Mouse (Mus musculus): ENCODE results near the gene Gls. TPM values are rescaled to one million over a fixed set of nuclear protein-coding genes. Genes with fewer than 3 reads are reported as not detected.

The Gls gene
- total RNA-seq (2012; rRNA removed), result 76.8 and 91.2 TPM in 2 replicates

GRCm38 (mm10) chr1:52233143-52233713 is at the start of gene Gls:
TSS of gene Gls (minus strand) at chr1:52233232.
- Histone ChIP-seq H3K4me1 (ENCODE audit: control insufficient read depth in 2 of 2, insufficient read depth in 2 of 2, low read length in 2 of 2, poor library complexity in 1 of 2) (peaks cover 0 to 7% of the 10 kb centered on the region in 2 experiments; a peak in 2 of 4 replicates), H3K9ac (ENCODE audit: insufficient read depth, low read depth, low read length, poor library complexity, severe bottlenecking) (peak within 1 kb of the TSS; percentile 90), H3K4me3 (ENCODE audit: insufficient read depth in 1 of 2, low read depth in 1 of 2, low read length in 2 of 2, poor library complexity in 1 of 2, severe bottlenecking in 1 of 2) (peak within 1 kb of the TSS; percentile 86 to 96), H3K27ac (ENCODE audit: insufficient read depth, low read depth, low read length, poor library complexity, severe bottlenecking) (peak within 1 kb of the TSS; percentile 66), H3K36me3 (ENCODE audit: control insufficient read depth, insufficient read depth, low read length, poor library complexity, severe bottlenecking) (no peaks in the 10 kb centered on the region), H3K9me3 (ENCODE audit: control insufficient read depth, insufficient read depth, low read depth, low read length) (no peaks in the 10 kb centered on the region)
- TF ChIP-seq ZC3H11A (IDR thresholded peaks at IDR 0.05; ENCODE audit: borderline replicate concordance, low read depth, low read length) (no peak), CHD2 (IDR thresholded peaks at IDR 0.05; ENCODE audit: low read depth, low read length) (peak; percentile 63; the same call in 1 of the 2 replicates), HCFC1 (IDR thresholded peaks at IDR 0.05; ENCODE audit: borderline replicate concordance, insufficient read depth, low read length) (0 out of 2 replicates have a peak, but pooled peaks have one; percentile 15)
- in situ Hi-C loops (cut with MboI; ENCODE audit: low sequenced_read_pairs in 2 of 2, unreplicated experiment in 2 of 2), result no loop called here
- DNase-seq (ENCODE audit: low read depth, low spot score), result peak; percentile 94

- TF ChIP-seq MAFK (IDR thresholded peaks at IDR 0.05; ENCODE audit: insufficient read depth, low read depth, low read length) (no peak), ZNF384 (IDR thresholded peaks at IDR 0.05; ENCODE audit: low read depth, low read length) (no peak)
- H3K4me3 ChIP-seq (ENCODE audit: insufficient read depth in 1 of 2, low read depth in 1 of 2, low read length in 2 of 2, poor library complexity in 1 of 2, severe bottlenecking in 1 of 2), result no peak overlapping the region
Observed at GRCm38 (mm10) chr1:52279831-52280595, 47.0 kb upstream of the Gls start.

GRCm38 (mm10) chr1:52279331-52279730 is 46.3 kb upstream of the Gls start:
- DNase-seq (ENCODE audit: low read depth, low spot score), result no peak
- in situ Hi-C loops (cut with MboI; ENCODE audit: low sequenced_read_pairs in 2 of 2, unreplicated experiment in 2 of 2), result no loop called here
- Histone ChIP-seq H3K4me1 (ENCODE audit: control insufficient read depth in 2 of 2, insufficient read depth in 2 of 2, low read length in 2 of 2, poor library complexity in 1 of 2) (no peaks in the 10 kb centered on the region), H3K27ac (ENCODE audit: insufficient read depth, low read depth, low read length, poor library complexity, severe bottlenecking) (no peak overlapping the region), H3K4me3 (ENCODE audit: insufficient read depth in 1 of 2, low read depth in 1 of 2, low read length in 2 of 2, poor library complexity in 1 of 2, severe bottlenecking in 1 of 2) (no peak overlapping the region), H3K9ac (ENCODE audit: insufficient read depth, low read depth, low read length, poor library complexity, severe bottlenecking) (no peak overlapping the region), H3K36me3 (ENCODE audit: control insufficient read depth, insufficient read depth, low read length, poor library complexity, severe bottlenecking) (no peaks in the 10 kb centered on the region), H3K9me3 (ENCODE audit: control insufficient read depth, insufficient read depth, low read depth, low read length) (no peaks in the 10 kb centered on the region)
- no peak for TF ChIP-seq CHD2 (IDR thresholded peaks at IDR 0.05; ENCODE audit: low read depth, low read length)
- no peak for TF ChIP-seq HCFC1 (IDR thresholded peaks at IDR 0.05; ENCODE audit: borderline replicate concordance, insufficient read depth, low read length)
- no peak for TF ChIP-seq MAFK (IDR thresholded peaks at IDR 0.05; ENCODE audit: insufficient read depth, low read depth, low read length)
- TF ChIP-seq ZNF384 (IDR thresholded peaks at IDR 0.05; ENCODE audit: low read depth, low read length), result no peak
- TF ChIP-seq ZC3H11A (IDR thresholded peaks at IDR 0.05; ENCODE audit: borderline replicate concordance, low read depth, low read length), result no peak

More at GRCm38 (mm10) chr1:52279831-52280595, 47.0 kb upstream of the Gls start:
- H3K27ac ChIP-seq (ENCODE audit: insufficient read depth, low read depth, low read length, poor library complexity, severe bottlenecking), result no peak overlapping the region
- no peaks in the 10 kb centered on the region for H3K9me3 ChIP-seq (ENCODE audit: control insufficient read depth, insufficient read depth, low read depth, low read length)
- in situ Hi-C loops (cut with MboI; ENCODE audit: low sequenced_read_pairs in 2 of 2, unreplicated experiment in 2 of 2), result no loop called here
- no peaks in the 10 kb centered on the region for H3K4me1 ChIP-seq (ENCODE audit: control insufficient read depth in 2 of 2, insufficient read depth in 2 of 2, low read length in 2 of 2, poor library complexity in 1 of 2)
- H3K9ac ChIP-seq (ENCODE audit: insufficient read depth, low read depth, low read length, poor library complexity, severe bottlenecking), result no peak overlapping the region
- no peak for DNase-seq (ENCODE audit: low read depth, low spot score)
- H3K36me3 ChIP-seq (ENCODE audit: control insufficient read depth, insufficient read depth, low read length, poor library complexity, severe bottlenecking), result no peaks in the 10 kb centered on the region

GRCm38 (mm10) chr1:52278073-52278472 is 45.0 kb upstream of the Gls start:
- no peaks in the 10 kb centered on the region for H3K36me3 ChIP-seq (ENCODE audit: control insufficient read depth, insufficient read depth, low read length, poor library complexity, severe bottlenecking)
- DNase-seq (ENCODE audit: low read depth, low spot score), result no peak
- TF ChIP-seq HCFC1 (IDR thresholded peaks at IDR 0.05; ENCODE audit: borderline replicate concordance, insufficient read depth, low read length) (no peak), ZNF384 (IDR thresholded peaks at IDR 0.05; ENCODE audit: low read depth, low read length) (no peak), CHD2 (IDR thresholded peaks at IDR 0.05; ENCODE audit: low read depth, low read length) (no peak), ZC3H11A (IDR thresholded peaks at IDR 0.05; ENCODE audit: borderline replicate concordance, low read depth, low read length) (no peak), MAFK (IDR thresholded peaks at IDR 0.05; ENCODE audit: insufficient read depth, low read depth, low read length) (no peak)
- H3K9ac ChIP-seq (ENCODE audit: insufficient read depth, low read depth, low read length, poor library complexity, severe bottlenecking), result no peak overlapping the region
- in situ Hi-C loops (cut with MboI; ENCODE audit: low sequenced_read_pairs in 2 of 2, unreplicated experiment in 2 of 2), result no loop called here
- H3K4me3 ChIP-seq (ENCODE audit: insufficient read depth in 1 of 2, low read depth in 1 of 2, low read length in 2 of 2, poor library complexity in 1 of 2, severe bottlenecking in 1 of 2), result no peak overlapping the region
- H3K27ac ChIP-seq (ENCODE audit: insufficient read depth, low read depth, low read length, poor library complexity, severe bottlenecking), result no peak overlapping the region
- no peaks in the 10 kb centered on the region for H3K4me1 ChIP-seq (ENCODE audit: control insufficient read depth in 2 of 2, insufficient read depth in 2 of 2, low read length in 2 of 2, poor library complexity in 1 of 2)
- H3K9me3 ChIP-seq (ENCODE audit: control insufficient read depth, insufficient read depth, low read depth, low read length), result no peaks in the 10 kb centered on the region
